Mouse (Mus musculus) G1E (cell line): ENCODE results near the gene Hist1h4h. TPM values are rescaled to one million over a fixed set of nuclear protein-coding genes. Genes with fewer than 3 reads are reported as not detected.
A peak's percentile ranks its signal among the peaks of the same experiment; 100 is the strongest.

ENCODE experiments used
- ATAC-seq: 2 replicates; pipeline ENCODE4 v1.8.0; 2016; ENCODE audit warnings: mild to moderate bottlenecking; ENCODE audit not compliant: insufficient number of reproducible peaks, poor library complexity, low FRiP score, severe bottlenecking; ENCODE audit errors: extremely low read depth
- DNase-seq: peaks from one replicate; pipeline ENCODE4 v3.0.0; 2012; ENCODE audit warnings: low spot score
- H3K27me3 ChIP-seq: 2 replicates; pipeline ENCODE4 v1.6.1; 2012; ENCODE audit warnings: mild to moderate bottlenecking, low read length, inconsistent platforms; ENCODE audit not compliant: insufficient read depth
- H3K36me3 ChIP-seq: replicated peaks from 2 replicates; pipeline ENCODE3; 2012; ENCODE audit warnings: mild to moderate bottlenecking, inconsistent platforms
- H3K4me1 ChIP-seq: 2 replicates; pipeline ENCODE4 v1.6.1; 2012; ENCODE audit warnings: low read depth, low read length, inconsistent platforms, mixed read lengths; ENCODE audit not compliant: insufficient read depth
- H3K4me3 ChIP-seq: 2 replicates; pipeline ENCODE4 v1.5.1; 2012; ENCODE audit warnings: low read depth, mild to moderate bottlenecking, inconsistent platforms, low read length, moderate library complexity, mixed read lengths
- H3K9me3 ChIP-seq: replicated peaks from 2 replicates; pipeline ENCODE4 v1.6.1; 2012; ENCODE audit warnings: inconsistent platforms
- CTCF ChIP-seq: IDR thresholded peaks from 2 replicates; pipeline ENCODE4 v1.5.1; 2012; ENCODE audit warnings: low read depth, low read length, inconsistent platforms, mixed read lengths
- GATA1 ChIP-seq: IDR thresholded peaks from 2 replicates; pipeline ENCODE4 v1.6.1; 2012; ENCODE audit warnings: borderline replicate concordance, low read length, inconsistent platforms, mixed read lengths
- GATA2 ChIP-seq: IDR thresholded peaks from 2 replicates; pipeline ENCODE4 v1.6.1; 2012; ENCODE audit warnings: low read depth, low read length, inconsistent platforms, borderline replicate concordance
- POLR2AphosphoS5 ChIP-seq: IDR thresholded peaks from 2 replicates; pipeline ENCODE4 v1.6.1; 2012; ENCODE audit warnings: low read depth, low read length, inconsistent platforms; ENCODE audit not compliant: insufficient replicate concordance
- TAL1 ChIP-seq: conservative IDR thresholded peaks from 2 replicates; pipeline ENCODE4 v1.6.1; 2012; ENCODE audit warnings: low read depth, low read length, inconsistent platforms, mixed read lengths
- polyA plus RNA-seq: library from polyadenylated mRNA; stranded (reverse); fragments of >175 nt; gene quantifications from 2 replicates; pipeline ENCODE4 v1.2.3, GENCODE M21; 2012
- total RNA-seq, 2 experiments: library from RNA; stranded (forward) in 1 of 2; stranded (reverse) in 1 of 2; fragments of 200-1000 nt in 1 of 2; fragments of >200 nt in 1 of 2; fragmentation: Nextera tagmentation in 1 of 2; gene quantifications; 2 replicates each; pipeline ENCODE4 v1.2.3; 2014 to 2017

The Hist1h4h gene
- total and polyA plus RNA-seq, 3 experiments = 11.0 to 843 (median 309) TPM

- Histone ChIP-seq H3K4me3 (peak overlapping the region; percentile 67), H3K9me3 (no peaks in the 10 kb centered on the region), H3K4me1 (peaks cover 29% of the 10 kb centered on the region), H3K36me3 (no peaks in the 10 kb centered on the region), H3K27me3 (no peaks in the 10 kb centered on the region)
- DNase-seq (no peak), ATAC-seq (no peak)
- TF ChIP-seq TAL1 (no peak), POLR2AphosphoS5 (no peak), GATA1 (no peak), CTCF (no peak), GATA2 (no peak)
Measured at GRCm38 (mm10) chr13:23516822-23517602, 13.8 kb upstream of the Hist1h4h start.

DNA sequence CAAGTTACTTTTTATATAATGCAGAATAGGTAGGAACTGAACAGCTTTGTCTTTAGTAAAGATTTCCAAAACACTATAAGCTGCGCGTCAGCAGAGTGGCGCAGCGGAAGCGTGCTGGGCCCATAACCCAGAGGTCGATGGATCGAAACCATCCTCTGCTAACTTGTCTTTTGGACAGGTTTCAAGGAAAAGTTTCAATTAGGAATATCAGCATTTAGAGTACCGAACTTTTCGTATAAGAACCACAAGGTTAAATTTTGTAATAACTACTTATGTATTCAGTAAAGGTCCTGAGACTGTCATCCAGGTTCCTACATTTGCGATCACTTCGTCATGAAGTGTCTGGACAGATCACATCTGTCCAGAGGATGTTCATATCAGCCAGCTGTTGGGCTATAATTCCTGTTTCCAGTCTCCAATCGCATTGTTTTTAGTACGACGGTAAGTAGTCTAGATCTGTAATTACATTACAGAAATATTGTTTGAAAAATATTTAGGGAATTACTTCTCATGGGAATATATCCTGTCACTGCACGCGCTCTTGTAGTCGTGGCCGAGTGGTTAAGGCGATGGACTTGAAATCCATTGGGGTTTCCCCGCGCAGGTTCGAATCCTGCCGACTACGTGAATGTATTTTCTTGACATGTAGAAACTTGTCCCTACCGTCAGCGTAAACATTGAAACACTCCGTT lies 13.1 kb upstream of the Hist1h4h start:
- no peak for DNase-seq
- Histone ChIP-seq H3K36me3 (no peaks in the 10 kb centered on the region), H3K4me3 (peak overlapping the region; percentile 67), H3K4me1 (peaks cover 37% of the 10 kb centered on the region), H3K9me3 (no peaks in the 10 kb centered on the region), H3K27me3 (no peaks in the 10 kb centered on the region)
- no peak for ATAC-seq
- TF ChIP-seq POLR2AphosphoS5 (no peak), GATA2 (no peak), GATA1 (no peak), CTCF (no peak), TAL1 (no peak)

DNA sequence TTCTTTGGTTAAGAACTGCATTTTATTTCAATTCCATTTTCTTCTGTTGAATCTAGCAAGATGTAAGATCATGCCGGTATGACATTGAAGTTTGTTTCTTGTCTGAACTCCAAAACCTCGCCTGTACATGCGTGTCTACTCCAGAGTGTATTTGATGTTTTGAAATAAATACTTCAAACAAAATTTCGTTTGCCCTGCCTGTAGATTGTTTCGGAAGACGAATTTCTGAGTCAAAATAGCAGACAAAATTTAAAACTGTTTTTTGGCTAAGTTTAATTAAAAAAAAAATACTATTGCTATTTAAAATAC lies 12.6 kb upstream of the Hist1h4h start:
- ATAC-seq (no peak), DNase-seq (no peak)
- peak overlapping the region; percentile 67 for H3K4me3 ChIP-seq
- no peaks in the 10 kb centered on the region for H3K9me3 ChIP-seq
- TF ChIP-seq GATA2 = no peak
- no peak for TF ChIP-seq POLR2AphosphoS5
- no peak for TF ChIP-seq GATA1
- TF ChIP-seq CTCF = no peak
- TF ChIP-seq TAL1 = no peak
- no peaks in the 10 kb centered on the region for H3K27me3 ChIP-seq
- no peaks in the 10 kb centered on the region for H3K36me3 ChIP-seq
- peaks cover 38% of the 10 kb centered on the region for H3K4me1 ChIP-seq

DNA sequence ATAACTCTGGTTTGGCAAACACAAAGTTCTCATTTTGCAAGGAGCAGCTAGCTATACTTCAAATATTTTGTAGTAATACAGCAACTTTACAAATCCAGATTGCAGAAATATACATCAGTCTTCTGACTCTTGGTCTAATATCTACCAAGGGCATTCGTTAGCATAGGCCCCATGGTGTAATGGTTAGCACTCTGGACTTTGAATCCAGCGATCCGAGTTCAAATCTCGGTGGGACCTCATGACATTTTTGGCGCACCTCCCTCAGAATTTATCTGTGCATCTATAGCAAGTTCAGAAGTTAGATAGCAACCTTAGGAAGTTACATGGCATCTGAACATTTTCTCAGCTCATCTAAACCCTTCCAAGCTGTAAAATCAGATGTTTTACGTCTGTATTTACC lies 12.0 kb upstream of the Hist1h4h start:
- DNase-seq = no peak
- peak overlapping the region; percentile 67 for H3K4me3 ChIP-seq

GRCm38 (mm10) chr13:23519416-23519815 lies 11.4 kb upstream of the Hist1h4h start:
- H3K4me3 ChIP-seq = peak overlapping the region; percentile 45; the same call in 1 of the 2 replicates
- no peaks in the 10 kb centered on the region for H3K36me3 ChIP-seq
- H3K27me3 ChIP-seq = no peaks in the 10 kb centered on the region
- peaks cover 40% of the 10 kb centered on the region for H3K4me1 ChIP-seq
- H3K9me3 ChIP-seq = no peaks in the 10 kb centered on the region
- 0 out of 2 replicates have a peak, but pooled peaks have one; percentile 22 for ATAC-seq
- no peak for TF ChIP-seq GATA1
- no peak for TF ChIP-seq POLR2AphosphoS5
- no peak for TF ChIP-seq TAL1
- TF ChIP-seq GATA2 = no peak
- TF ChIP-seq CTCF = no peak
- DNase-seq = no peak

More for the DNA sequence above, 12.0 kb upstream of the Hist1h4h start:
- ATAC-seq = peak; percentile 3; the same call in 1 of the 2 replicates
- Histone ChIP-seq H3K36me3 (no peaks in the 10 kb centered on the region), H3K4me1 (peaks cover 38% of the 10 kb centered on the region), H3K27me3 (no peaks in the 10 kb centered on the region), H3K9me3 (no peaks in the 10 kb centered on the region)
- TF ChIP-seq GATA1 = no peak
- no peak for TF ChIP-seq TAL1
- TF ChIP-seq CTCF = no peak
- TF ChIP-seq POLR2AphosphoS5 = no peak
- no peak for TF ChIP-seq GATA2

GRCm38 (mm10) chr13:23521703-23522102 lies 9.1 kb upstream of the Hist1h4h start:
- no peaks in the 10 kb centered on the region for H3K9me3 ChIP-seq

More at GRCm38 (mm10) chr13:23521703-23522102, 9.1 kb upstream of the Hist1h4h start:
- Histone ChIP-seq H3K4me1 (peaks cover 54% of the 10 kb centered on the region), H3K27me3 (no peaks in the 10 kb centered on the region), H3K4me3 (peak overlapping the region; percentile 14; the same call in 1 of the 2 replicates), H3K36me3 (no peaks in the 10 kb centered on the region)
- TF ChIP-seq GATA1 (no peak), TAL1 (no peak), GATA2 (no peak), CTCF (no peak), POLR2AphosphoS5 (no peak)
- ATAC-seq (no peak), DNase-seq (no peak)
